Mouse (Mus musculus) cerebellum, adult 2 months (tissue): Measurements from ENCODE around the gene Ptprcap. TPM values are rescaled to one million over a fixed set of nuclear protein-coding genes. Genes with fewer than 3 reads are reported as not detected.

Experiments
- DNase-seq, 2 experiments: peaks; one replicate each; pipeline ENCODE4 v3.0.0; 2021
- H3K27ac ChIP-seq: fragments of 200-500 bp; 2 replicates; pipeline ENCODE4 v1.5.1; 2012; ENCODE audit warnings: low read length, control low read depth, inconsistent platforms; ENCODE audit not compliant: insufficient read depth
- H3K27me3 ChIP-seq: fragments of 200-500 bp; 2 replicates; pipeline ENCODE4 v1.6.1; 2012; ENCODE audit warnings: inconsistent platforms, mild to moderate bottlenecking, low read length, moderate library complexity; ENCODE audit not compliant: control insufficient read depth, insufficient read depth
- H3K4me1 ChIP-seq: fragments of 200-500 bp; 2 replicates; pipeline ENCODE4 v1.6.1; 2011; ENCODE audit warnings: low read length; ENCODE audit not compliant: control insufficient read depth, insufficient read depth
- H3K4me3 ChIP-seq: fragments of 200-500 bp; replicated peaks from 2 replicates; pipeline ENCODE3; 2011; ENCODE audit warnings: mild to moderate bottlenecking, low read depth, low read length, control low read depth; ENCODE audit not compliant: insufficient read depth
- CTCF ChIP-seq: fragments of 200-500 bp; IDR thresholded peaks from 2 replicates; pipeline ENCODE4 v1.5.1; 2011; ENCODE audit warnings: low read depth, mild to moderate bottlenecking, control low read depth, low read length, moderate library complexity, borderline replicate concordance; ENCODE audit not compliant: insufficient read depth
- POLR2A ChIP-seq: fragments of 200-500 bp; IDR thresholded peaks from 2 replicates; pipeline ENCODE4 v1.6.1; 2011; ENCODE audit warnings: low read length, control low read depth, borderline replicate concordance; ENCODE audit not compliant: insufficient read depth
- WGBS: fragments of 180-500 bp; shearing (Covaris S2); methylation state at CpG from one replicate; pipeline ENCODE4 v1.1.7; 2018; 5-methylcytosine and 5-hydroxymethylcytosine counted together
- polyA plus RNA-seq: library from polyadenylated mRNA; depleted of rRNA; stranded (reverse); fragments of >200 nt; gene quantifications from 2 replicates; pipeline ENCODE4 v1.2.3, GENCODE M21; 2012

Ptprcap gene
- polyA plus RNA-seq, 1 experiment = 0.98 TPM

DNA sequence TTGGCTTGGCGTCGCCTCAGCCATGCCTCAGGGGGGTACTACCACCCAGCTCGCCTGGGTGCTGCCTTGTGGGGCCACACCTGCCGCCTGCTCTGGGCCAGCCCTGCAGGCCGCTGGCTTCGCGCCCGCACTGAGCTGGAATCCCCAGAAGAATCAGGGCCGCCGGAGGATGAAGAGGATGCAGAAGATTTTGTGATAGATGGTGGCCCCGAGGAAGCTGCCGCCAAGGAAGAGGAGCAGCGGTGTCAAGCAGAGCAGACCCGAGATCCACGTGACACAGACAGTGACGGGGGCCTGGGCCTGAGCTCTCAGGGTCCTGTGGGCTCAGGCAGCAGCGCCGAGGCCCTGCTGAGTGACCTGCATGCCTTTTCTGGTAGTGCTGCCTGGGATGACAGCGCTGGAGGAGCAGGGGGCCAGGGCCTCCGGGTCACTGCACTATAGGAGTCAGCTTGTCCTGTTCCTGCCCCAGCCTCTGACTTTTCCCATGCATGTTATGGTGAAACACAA is 2.7 kb downstream of the Ptprcap start:
- WGBS = 43% methylated on average over 20 of the region's 20 CpGs
- peak; percentile 8 to 39 for DNase-seq
- H3K27me3 ChIP-seq = no peaks in the 10 kb centered on the region
- TF ChIP-seq CTCF (no peak), POLR2A (no peak)
- H3K27ac ChIP-seq = no peak overlapping the region
- peaks cover 22% of the 10 kb centered on the region for H3K4me1 ChIP-seq
- H3K4me3 ChIP-seq = no peak overlapping the region

DNA sequence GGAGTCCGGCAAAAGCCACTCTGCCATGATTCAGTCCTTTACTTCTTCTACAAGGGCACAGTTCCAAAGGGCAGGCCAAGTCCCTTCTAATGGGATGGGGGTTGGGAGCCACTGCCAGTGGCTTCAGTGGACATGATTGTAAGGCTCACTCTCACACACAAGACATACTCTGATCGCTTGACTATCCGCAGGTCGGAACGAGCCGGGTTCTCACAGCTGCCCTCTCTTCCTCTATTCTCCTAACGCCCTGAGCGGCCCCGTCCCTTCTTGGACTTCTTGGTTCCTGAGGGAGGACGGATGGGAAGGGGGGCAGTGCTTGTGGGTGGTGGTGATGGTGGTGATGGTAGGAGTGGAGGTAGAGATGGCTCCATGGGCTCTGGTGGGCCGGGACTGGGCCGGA is 3.4 kb downstream of the Ptprcap start:
- 84% methylated on average over 12 of the region's 12 CpGs for WGBS
- DNase-seq = peak in 1 of 2 experiments; percentile 12
- Histone ChIP-seq H3K4me3 (no peak overlapping the region), H3K27ac (no peak overlapping the region), H3K4me1 (peaks cover 21% of the 10 kb centered on the region), H3K27me3 (no peaks in the 10 kb centered on the region)
- TF ChIP-seq POLR2A (no peak), CTCF (no peak)

- no peak overlapping the region for H3K27ac ChIP-seq
- no peaks in the 10 kb centered on the region for H3K27me3 ChIP-seq
- H3K4me1 ChIP-seq = peaks cover 3% of the 10 kb centered on the region; the same call in 1 of the 2 replicates
- peak in 1 of 2 experiments; percentile 16 for DNase-seq
- WGBS = 94% methylated on average over 8 of the region's 8 CpGs
- no peak for TF ChIP-seq POLR2A
- TF ChIP-seq CTCF = no peak
- no peak overlapping the region for H3K4me3 ChIP-seq
These were observed 5.6 kb downstream of the Ptprcap start for GRCm38 (mm10) chr19:4159049-4159448.

GRCm38 (mm10) chr19:4162646-4163542 is 9.5 kb downstream of the Ptprcap start, which contains the start of gene Rps6kb2:
Rps6kb2 (minus strand) TSS chr19:4163354.
- no peaks in the 10 kb centered on the region for H3K27me3 ChIP-seq
- peak; percentile 97 for DNase-seq
- peak within 1 kb of the TSS; percentile 75 for H3K4me3 ChIP-seq
- WGBS = 6% methylated on average over 42 of the region's 42 CpGs
- 0 out of 2 replicates have a peak, but pooled peaks cover 3% of the 10 kb centered on the region for H3K4me1 ChIP-seq
- peak within 1 kb of the TSS; percentile 59 for H3K27ac ChIP-seq
- TF ChIP-seq CTCF (no peak), POLR2A (peak; percentile 71; the same call in 1 of the 2 replicates)

GRCm38 (mm10) chr19:4163543-4163887 is 10.1 kb downstream of the Ptprcap start:
- Histone ChIP-seq H3K4me3 (peak overlapping the region; percentile 75), H3K27ac (peak overlapping the region; percentile 59), H3K4me1 (0 out of 2 replicates have a peak, but pooled peaks cover 3% of the 10 kb centered on the region), H3K27me3 (no peaks in the 10 kb centered on the region)
- TF ChIP-seq POLR2A (no peak), CTCF (no peak)
- WGBS = 28% methylated on average over 4 of the region's 4 CpGs
- no peak for DNase-seq

DNA sequence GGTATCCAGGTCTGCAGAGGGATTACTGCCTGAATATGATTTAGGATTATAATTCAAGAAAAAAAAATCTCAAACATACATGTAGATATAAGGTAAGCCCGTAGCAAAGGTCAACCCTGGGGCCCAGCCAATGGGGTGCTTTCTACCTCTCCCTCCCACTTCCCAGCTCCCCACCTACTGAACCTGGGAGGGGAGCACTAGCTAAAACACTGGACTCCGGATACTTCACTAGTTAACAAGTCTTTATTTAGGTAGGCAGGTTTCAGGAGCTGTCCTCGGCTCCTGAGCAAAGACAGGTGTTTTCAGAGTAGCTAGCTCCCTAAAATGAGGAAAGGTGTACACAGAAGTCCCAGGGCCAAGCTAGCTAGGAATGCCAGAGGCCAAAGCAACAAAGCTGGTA is 10.7 kb downstream of the Ptprcap start:
- Histone ChIP-seq H3K27ac (no peak overlapping the region), H3K27me3 (no peaks in the 10 kb centered on the region), H3K4me1 (0 out of 2 replicates have a peak, but pooled peaks cover 3% of the 10 kb centered on the region), H3K4me3 (no peak overlapping the region)
- no peak for TF ChIP-seq POLR2A
- no peak for TF ChIP-seq CTCF
- WGBS = 93% methylated on average over 3 of the region's 3 CpGs
- peak in 1 of 2 experiments; percentile 17 for DNase-seq

GRCm38 (mm10) chr19:4164721-4165120 is 11.3 kb downstream of the Ptprcap start:
- H3K27me3 ChIP-seq = no peaks in the 10 kb centered on the region
- no peak for DNase-seq
- H3K4me3 ChIP-seq = no peak overlapping the region
- TF ChIP-seq CTCF = no peak
- TF ChIP-seq POLR2A = no peak
- no peak overlapping the region for H3K27ac ChIP-seq
- 82% methylated on average over 2 of the region's 2 CpGs for WGBS
- peaks cover 3% of the 10 kb centered on the region; the same call in 1 of the 2 replicates for H3K4me1 ChIP-seq
